Mouse (Mus musculus) intestine, embryonic 15.5 days (tissue): ENCODE data around the gene Ankrd33b. TPM values are rescaled to one million over a fixed set of nuclear protein-coding genes. Genes with fewer than 3 reads are reported as not detected.

ENCODE experiments used
- ATAC-seq: fragments of 200-750 bp; cut with Nextera tagmentation; 2 replicates; pipeline ENCODE4 v1.8.0; 2017; ENCODE audit warnings: moderate TSS enrichment, moderate library complexity
- H3K27ac ChIP-seq: fragments of 300-500 bp; sonication (generic); 2 replicates; pipeline ENCODE4 v1.5.1; 2015; ENCODE audit warnings: mild to moderate bottlenecking, inconsistent platforms
- H3K27me3 ChIP-seq: fragments of 300-500 bp; sonication (generic); replicated peaks from 2 replicates; pipeline ENCODE4 v1.6.1; 2015; ENCODE audit warnings: inconsistent platforms
- H3K36me3 ChIP-seq: fragments of 300-500 bp; sonication (generic); 2 replicates; pipeline ENCODE4 v1.6.1; 2015; ENCODE audit warnings: inconsistent platforms
- H3K4me1 ChIP-seq: fragments of 300-500 bp; sonication (generic); replicated peaks from 2 replicates; pipeline ENCODE4 v1.6.1; 2015; ENCODE audit warnings: inconsistent platforms
- H3K4me2 ChIP-seq: fragments of 300-500 bp; sonication (generic); replicated peaks from 2 replicates; pipeline ENCODE4 v1.6.1; 2015; ENCODE audit warnings: mild to moderate bottlenecking, inconsistent platforms
- H3K4me3 ChIP-seq: fragments of 300-500 bp; sonication (generic); replicated peaks from 2 replicates; pipeline ENCODE4 v1.5.1; 2015; ENCODE audit warnings: inconsistent platforms
- H3K9ac ChIP-seq: fragments of 300-500 bp; sonication (generic); 2 replicates; pipeline ENCODE4 v1.6.1; 2015; ENCODE audit warnings: inconsistent platforms
- H3K9me3 ChIP-seq: fragments of 300-500 bp; sonication (generic); 2 replicates; pipeline ENCODE4 v1.6.1; 2016; ENCODE audit warnings: inconsistent platforms
- WGBS: fragments of 180-500 bp; shearing (Covaris S2); methylation state at CpG from one replicate; pipeline ENCODE4 v1.1.7; 2015; 5-methylcytosine and 5-hydroxymethylcytosine counted together
- polyA plus RNA-seq: library from polyadenylated mRNA; unstranded; fragments of >200 nt; fragmentation: Nextera tagmentation; extraction: Ambion mirVana; gene quantifications from 2 replicates; pipeline ENCODE4 v1.2.1, GENCODE M21; 2015

Ankrd33b gene
- polyA plus RNA-seq, 1 experiment from 2014 or later: 0.34 TPM

DNA sequence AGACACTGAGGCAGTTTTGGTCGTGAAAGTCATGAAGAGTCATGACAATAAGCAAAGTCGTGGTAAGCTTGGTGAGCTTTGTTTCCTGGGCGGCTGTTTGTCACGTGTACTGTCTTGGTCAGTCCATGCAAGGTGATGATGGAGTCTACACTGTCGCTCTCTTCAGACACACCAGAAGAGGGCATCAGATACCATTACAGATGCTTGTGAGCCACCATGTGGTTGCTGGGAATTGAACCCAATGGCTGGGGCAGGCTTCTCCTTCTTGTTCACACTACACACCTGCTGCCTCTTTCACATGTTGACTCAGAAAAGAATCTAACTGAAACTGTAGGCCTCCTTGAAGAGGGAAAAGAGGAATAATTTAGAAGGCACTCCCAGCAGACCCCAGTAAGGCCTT, 19.3 kb downstream of the Ankrd33b start:
- H3K27ac ChIP-seq: no peak overlapping the region
- no peak overlapping the region for H3K4me2 ChIP-seq
- H3K36me3 ChIP-seq: no peaks in the 10 kb centered on the region
- no peaks in the 10 kb centered on the region for H3K27me3 ChIP-seq
- ATAC-seq: no peak
- H3K4me1 ChIP-seq: no peaks in the 10 kb centered on the region
- no peak overlapping the region for H3K9ac ChIP-seq
- no peaks in the 10 kb centered on the region for H3K9me3 ChIP-seq
- H3K4me3 ChIP-seq: no peak overlapping the region
- 90% methylated on average over 5 of the region's 5 CpGs for WGBS

DNA sequence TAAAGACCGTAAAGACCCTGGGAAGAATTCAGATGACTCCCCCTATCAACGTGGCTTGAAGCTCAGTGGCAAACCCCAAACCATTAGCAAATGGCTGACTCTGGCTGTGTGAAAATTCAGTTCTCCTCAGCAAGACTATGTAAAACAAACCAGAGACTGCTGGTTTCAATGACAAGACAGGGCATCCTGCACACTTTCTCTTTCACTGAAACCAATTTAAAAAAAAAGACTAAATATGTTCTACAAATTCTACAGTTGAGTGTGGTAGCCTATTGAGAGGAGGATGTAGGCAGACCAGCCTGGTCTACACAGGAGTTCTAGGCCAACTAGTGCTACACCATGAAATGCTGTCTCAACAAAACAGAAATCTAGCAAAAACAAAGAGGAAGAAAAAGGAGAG, 21.0 kb downstream of the Ankrd33b start:
- 69% methylated on average over 2 of the region's 2 CpGs for WGBS
- Histone ChIP-seq H3K4me3 (no peak overlapping the region), H3K9ac (no peak overlapping the region), H3K27ac (no peak overlapping the region), H3K9me3 (no peaks in the 10 kb centered on the region), H3K36me3 (no peaks in the 10 kb centered on the region), H3K4me2 (no peak overlapping the region), H3K27me3 (no peaks in the 10 kb centered on the region), H3K4me1 (no peaks in the 10 kb centered on the region)
- no peak for ATAC-seq

DNA sequence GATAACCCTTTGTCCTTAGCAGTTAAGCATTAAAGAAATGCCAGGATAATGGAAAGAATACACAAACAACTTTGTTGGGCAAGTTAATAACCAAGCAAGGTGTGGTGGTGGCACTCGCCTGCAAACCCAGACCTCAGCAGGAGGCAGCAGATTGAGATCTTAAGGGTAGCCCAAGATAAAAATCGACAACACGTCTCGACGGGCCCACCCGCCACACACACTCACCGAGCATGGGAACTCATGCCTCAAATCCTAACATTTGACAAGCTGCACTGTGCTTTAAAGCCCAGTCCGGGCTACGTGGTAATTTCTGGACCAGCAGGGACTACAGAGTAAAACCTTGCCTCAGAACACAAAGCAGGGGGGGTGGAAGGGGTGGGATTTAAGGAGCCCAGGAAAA, 22.2 kb downstream of the Ankrd33b start:
- no peak for ATAC-seq

DNA sequence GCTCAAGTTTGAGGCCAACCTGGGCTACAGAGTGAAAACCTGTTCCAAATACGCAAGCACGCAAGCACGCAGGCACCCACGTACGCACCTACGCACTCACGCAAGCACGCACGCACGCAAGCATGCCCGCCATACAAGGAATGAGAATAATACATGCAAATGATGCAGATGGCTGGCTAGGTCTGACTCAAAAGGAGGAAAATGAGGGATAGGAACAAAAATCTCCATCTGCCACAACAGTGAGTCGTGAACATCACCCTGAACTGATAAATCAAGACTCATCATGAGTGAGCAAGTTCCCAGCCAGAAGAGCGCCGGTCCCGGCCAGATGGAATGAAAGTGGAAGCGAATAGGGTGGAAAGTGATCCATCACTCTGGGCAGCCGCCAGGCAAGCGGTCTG, 22.7 kb downstream of the Ankrd33b start:
- no peaks in the 10 kb centered on the region for H3K27me3 ChIP-seq
- H3K27ac ChIP-seq: no peak overlapping the region
- ATAC-seq: no peak
- H3K4me1 ChIP-seq: no peaks in the 10 kb centered on the region
- no peaks in the 10 kb centered on the region for H3K9me3 ChIP-seq
- H3K36me3 ChIP-seq: no peaks in the 10 kb centered on the region
- H3K4me2 ChIP-seq: no peak overlapping the region
- 82% methylated on average over 18 of the region's 18 CpGs for WGBS
- no peak overlapping the region for H3K4me3 ChIP-seq
- no peak overlapping the region for H3K9ac ChIP-seq

More for the DNA sequence above, 22.2 kb downstream of the Ankrd33b start:
- H3K9me3 ChIP-seq: no peaks in the 10 kb centered on the region
- no peaks in the 10 kb centered on the region for H3K36me3 ChIP-seq
- H3K9ac ChIP-seq: no peak overlapping the region
- no peak overlapping the region for H3K4me2 ChIP-seq
- H3K4me3 ChIP-seq: no peak overlapping the region
- no peaks in the 10 kb centered on the region for H3K27me3 ChIP-seq
- no peak overlapping the region for H3K27ac ChIP-seq
- H3K4me1 ChIP-seq: no peaks in the 10 kb centered on the region
- 64% methylated on average over 9 of the region's 9 CpGs for WGBS

DNA sequence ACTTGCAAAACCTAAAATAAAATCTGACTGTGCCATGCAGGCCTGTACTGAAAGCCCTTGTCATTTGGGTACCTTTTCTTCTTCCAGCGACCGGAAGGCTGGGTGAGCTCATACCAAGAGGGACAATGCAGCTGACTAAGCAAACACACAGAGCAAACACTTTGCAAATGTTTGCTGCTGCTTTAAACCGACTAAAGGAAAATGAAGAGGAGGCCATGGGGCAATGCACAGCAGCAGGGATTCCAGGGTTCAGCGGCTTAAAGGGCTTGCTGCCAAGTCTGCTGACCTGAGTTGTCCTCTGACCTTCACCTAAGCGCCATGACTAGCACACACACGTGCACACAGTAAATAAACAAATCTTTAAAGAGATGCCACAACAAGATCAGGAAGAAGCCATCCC, 23.9 kb downstream of the Ankrd33b start:
- Histone ChIP-seq H3K4me3 (no peak overlapping the region), H3K9ac (no peak overlapping the region), H3K9me3 (no peaks in the 10 kb centered on the region), H3K27me3 (no peaks in the 10 kb centered on the region), H3K4me1 (no peaks in the 10 kb centered on the region), H3K4me2 (no peak overlapping the region), H3K36me3 (no peaks in the 10 kb centered on the region), H3K27ac (no peak overlapping the region)
- WGBS: 21% methylated on average over 6 of the region's 6 CpGs
- ATAC-seq: no peak

DNA sequence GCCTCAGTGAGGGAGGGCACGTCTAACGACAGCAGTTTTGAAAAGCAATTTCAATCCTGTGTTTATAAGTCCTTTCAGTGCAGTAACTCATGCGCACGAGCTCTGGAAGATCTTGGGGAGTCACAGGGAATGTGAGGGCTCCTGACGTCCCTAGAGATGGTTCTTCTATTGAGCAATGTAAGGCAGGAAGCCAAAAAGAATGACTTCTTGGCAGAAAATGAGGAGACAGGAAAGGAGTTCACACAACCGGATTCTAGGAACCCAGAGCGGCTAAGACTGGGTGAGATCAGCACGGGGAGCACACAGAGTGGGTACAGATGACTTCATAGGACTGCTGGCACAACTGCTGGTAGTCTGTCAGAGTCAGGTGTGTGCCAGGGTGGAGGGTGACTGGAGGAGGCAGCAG, 25.0 kb downstream of the Ankrd33b start:
- no peak overlapping the region for H3K4me3 ChIP-seq
- H3K9ac ChIP-seq: no peak overlapping the region
- H3K27ac ChIP-seq: no peak overlapping the region
- H3K27me3 ChIP-seq: no peaks in the 10 kb centered on the region
- no peak overlapping the region for H3K4me2 ChIP-seq
- ATAC-seq: no peak
- no peaks in the 10 kb centered on the region for H3K36me3 ChIP-seq
- 48% methylated on average over 8 of the region's 8 CpGs for WGBS
- no peaks in the 10 kb centered on the region for H3K9me3 ChIP-seq
- H3K4me1 ChIP-seq: no peaks in the 10 kb centered on the region

DNA sequence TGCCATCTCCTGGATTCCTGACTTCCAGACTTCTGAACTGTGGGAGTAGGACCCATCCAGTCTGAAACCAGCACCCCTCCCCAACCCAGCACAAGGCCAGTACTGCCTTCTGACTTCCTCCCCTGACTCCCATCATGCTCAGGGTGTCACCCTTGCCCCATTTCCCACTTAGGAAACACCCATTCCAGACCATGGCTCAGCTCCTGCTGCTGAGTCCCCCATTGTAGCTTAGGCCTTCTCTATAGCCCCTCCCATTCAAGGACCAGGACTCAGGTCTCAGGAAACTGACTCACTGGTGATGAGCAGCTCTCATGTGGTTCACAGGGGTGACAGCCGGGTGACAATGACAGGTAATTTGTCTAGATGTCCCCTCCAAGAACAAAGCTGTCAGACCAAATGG, 25.5 kb downstream of the Ankrd33b start:
- Histone ChIP-seq H3K9me3 (no peaks in the 10 kb centered on the region), H3K9ac (no peak overlapping the region), H3K4me2 (no peak overlapping the region), H3K27me3 (no peaks in the 10 kb centered on the region), H3K4me3 (no peak overlapping the region), H3K4me1 (no peaks in the 10 kb centered on the region), H3K27ac (no peak overlapping the region), H3K36me3 (no peaks in the 10 kb centered on the region)
- ATAC-seq: no peak
- 72% methylated on average over 1 of the region's 1 CpGs for WGBS

DNA sequence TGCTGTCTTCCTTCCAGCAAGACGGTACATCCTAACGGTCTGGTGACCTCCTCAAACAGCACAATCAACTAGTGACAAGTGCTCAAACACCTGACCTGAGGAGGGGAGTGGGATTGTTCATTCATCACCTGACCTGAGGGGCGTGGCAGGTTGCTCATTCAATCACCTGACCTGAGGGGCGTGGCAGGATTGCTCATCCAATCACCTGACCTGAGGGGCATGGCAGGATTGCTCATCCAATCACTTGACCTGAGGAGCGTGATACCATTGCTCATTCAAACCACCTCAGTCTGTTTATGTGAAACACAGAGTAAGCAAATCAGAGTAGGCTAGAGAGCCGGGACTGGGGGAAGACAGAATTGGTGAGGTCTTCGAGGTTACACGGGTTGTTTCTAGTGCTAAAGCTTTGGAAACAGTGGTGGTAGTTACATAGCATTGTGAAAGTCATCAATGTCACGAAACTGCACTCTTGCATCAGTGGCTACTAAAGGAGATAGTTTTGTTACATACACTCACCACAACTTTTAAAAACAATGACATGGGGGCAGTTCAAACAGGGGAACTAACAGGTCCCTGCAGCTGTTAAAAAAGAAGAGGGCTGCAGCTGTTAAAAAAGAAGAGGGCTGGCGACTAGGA, 28.8 kb downstream of the Ankrd33b start:
- 0 out of 2 replicates have a peak, but pooled peaks have one; percentile 23 for ATAC-seq
- no peak overlapping the region for H3K4me2 ChIP-seq
- H3K36me3 ChIP-seq: no peaks in the 10 kb centered on the region
- no peaks in the 10 kb centered on the region for H3K9me3 ChIP-seq
- H3K4me1 ChIP-seq: no peaks in the 10 kb centered on the region
- 74% methylated on average over 10 of the region's 10 CpGs for WGBS
- H3K27me3 ChIP-seq: no peaks in the 10 kb centered on the region
- H3K9ac ChIP-seq: no peak overlapping the region
- no peak overlapping the region for H3K27ac ChIP-seq
- no peak overlapping the region for H3K4me3 ChIP-seq

DNA sequence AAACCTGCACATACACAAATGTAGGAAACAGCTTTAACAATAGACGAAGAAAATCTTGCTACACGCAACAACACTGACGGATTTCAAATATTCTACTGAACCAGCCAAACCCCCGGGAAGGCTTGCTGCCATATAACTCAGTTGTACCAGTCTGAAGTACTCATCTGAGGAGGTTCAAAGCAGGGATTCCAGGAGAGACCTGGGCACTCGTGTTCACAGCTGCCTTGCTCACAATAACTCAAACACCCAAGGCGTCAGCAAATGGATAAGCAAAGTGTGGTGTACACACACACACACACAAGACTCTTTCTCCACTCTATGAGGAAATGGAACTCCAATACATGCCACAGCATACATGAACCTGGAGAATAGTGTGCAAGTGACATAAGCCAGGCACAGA, 29.5 kb downstream of the Ankrd33b start:
- H3K27me3 ChIP-seq: no peaks in the 10 kb centered on the region
- 86% methylated on average over 6 of the region's 6 CpGs for WGBS
- H3K4me2 ChIP-seq: no peak overlapping the region
- no peaks in the 10 kb centered on the region for H3K9me3 ChIP-seq
- H3K9ac ChIP-seq: no peak overlapping the region
- no peaks in the 10 kb centered on the region for H3K4me1 ChIP-seq
- H3K36me3 ChIP-seq: no peaks in the 10 kb centered on the region
- no peak overlapping the region for H3K4me3 ChIP-seq
- ATAC-seq: no peak
- no peak overlapping the region for H3K27ac ChIP-seq

DNA sequence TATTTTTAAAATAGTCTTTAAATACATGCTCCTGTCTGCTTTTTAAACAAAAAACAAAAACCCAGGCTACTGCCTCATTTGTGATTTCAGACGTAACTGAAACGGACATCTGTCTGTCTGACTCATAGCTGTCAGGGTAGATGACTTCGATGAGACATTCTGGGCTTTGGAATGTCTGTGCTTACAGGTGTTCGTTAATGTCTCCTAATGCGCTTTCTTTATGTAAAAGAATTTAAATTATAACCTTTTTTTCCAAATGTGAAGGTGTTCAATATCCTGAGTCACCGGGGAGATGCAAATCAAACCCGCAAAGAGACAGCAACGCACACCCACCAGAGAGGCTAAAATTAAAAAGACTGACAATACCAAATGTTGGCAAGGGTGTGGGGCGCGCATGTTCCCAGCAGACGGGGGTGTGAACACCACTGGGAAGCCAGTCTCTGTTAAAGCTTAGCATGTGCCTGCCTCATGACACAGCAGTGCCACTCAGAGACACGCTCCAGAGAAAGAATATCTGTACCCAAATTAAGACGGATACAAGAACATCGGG, 30.3 kb downstream of the Ankrd33b start:
- H3K9ac ChIP-seq: no peak overlapping the region
- no peaks in the 10 kb centered on the region for H3K4me1 ChIP-seq
- H3K27ac ChIP-seq: no peak overlapping the region
- WGBS: 85% methylated on average over 14 of the region's 14 CpGs
- no peak for ATAC-seq
- no peak overlapping the region for H3K4me2 ChIP-seq
- no peaks in the 10 kb centered on the region for H3K36me3 ChIP-seq
- H3K27me3 ChIP-seq: no peaks in the 10 kb centered on the region
- no peaks in the 10 kb centered on the region for H3K9me3 ChIP-seq
- H3K4me3 ChIP-seq: no peak overlapping the region

DNA sequence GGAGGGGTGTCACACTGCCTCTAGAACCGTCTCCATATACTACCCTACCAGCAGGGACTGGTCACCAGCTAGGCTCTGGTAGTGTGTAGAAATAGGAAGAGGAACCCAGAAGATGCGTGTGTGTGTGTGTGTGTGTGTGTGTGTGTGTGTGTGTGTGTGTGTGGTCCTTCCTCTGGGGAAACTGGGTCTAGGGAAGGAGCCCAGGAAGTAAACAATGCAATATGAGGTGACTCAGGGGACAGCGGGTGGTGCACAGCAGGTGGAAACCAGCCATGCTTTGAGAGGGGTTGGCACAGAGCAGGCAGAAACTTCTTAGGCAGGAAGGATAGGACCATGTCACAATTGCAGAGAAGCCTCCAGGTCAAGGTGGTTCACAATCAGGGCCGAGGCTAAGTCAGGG, 30.8 kb downstream of the Ankrd33b start:
- Histone ChIP-seq H3K4me2 (no peak overlapping the region), H3K36me3 (no peaks in the 10 kb centered on the region), H3K27me3 (no peaks in the 10 kb centered on the region), H3K4me1 (no peaks in the 10 kb centered on the region), H3K27ac (no peak overlapping the region), H3K4me3 (no peak overlapping the region), H3K9ac (no peak overlapping the region), H3K9me3 (no peaks in the 10 kb centered on the region)
- ATAC-seq: no peak
- 56% methylated on average over 4 of the region's 4 CpGs for WGBS

DNA sequence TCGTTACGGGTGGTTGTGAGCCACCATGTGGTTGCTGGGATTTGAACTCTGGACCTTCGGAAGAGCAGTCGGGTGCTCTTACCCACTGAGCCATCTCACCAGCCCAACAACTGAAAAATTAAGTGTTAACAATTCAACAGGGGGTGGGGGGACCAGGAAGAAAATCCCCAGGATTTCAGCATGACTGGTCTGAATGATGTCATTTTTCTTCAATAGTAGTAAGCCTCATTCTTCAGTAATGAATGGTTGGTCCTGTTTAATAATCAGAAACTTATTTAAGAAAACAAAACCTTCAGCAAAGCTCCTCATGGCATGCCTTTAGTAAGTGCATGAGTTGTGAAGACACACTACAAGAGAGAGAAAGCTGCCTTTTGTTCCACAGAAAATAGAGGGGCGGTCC, 32.7 kb downstream of the Ankrd33b start:
- Histone ChIP-seq H3K9ac (no peak overlapping the region), H3K4me1 (no peaks in the 10 kb centered on the region), H3K9me3 (no peaks in the 10 kb centered on the region), H3K36me3 (no peaks in the 10 kb centered on the region), H3K27ac (no peak overlapping the region), H3K4me2 (no peak overlapping the region), H3K27me3 (no peaks in the 10 kb centered on the region), H3K4me3 (no peak overlapping the region)
- no peak for ATAC-seq
- 95% methylated on average over 5 of the region's 5 CpGs for WGBS

DNA sequence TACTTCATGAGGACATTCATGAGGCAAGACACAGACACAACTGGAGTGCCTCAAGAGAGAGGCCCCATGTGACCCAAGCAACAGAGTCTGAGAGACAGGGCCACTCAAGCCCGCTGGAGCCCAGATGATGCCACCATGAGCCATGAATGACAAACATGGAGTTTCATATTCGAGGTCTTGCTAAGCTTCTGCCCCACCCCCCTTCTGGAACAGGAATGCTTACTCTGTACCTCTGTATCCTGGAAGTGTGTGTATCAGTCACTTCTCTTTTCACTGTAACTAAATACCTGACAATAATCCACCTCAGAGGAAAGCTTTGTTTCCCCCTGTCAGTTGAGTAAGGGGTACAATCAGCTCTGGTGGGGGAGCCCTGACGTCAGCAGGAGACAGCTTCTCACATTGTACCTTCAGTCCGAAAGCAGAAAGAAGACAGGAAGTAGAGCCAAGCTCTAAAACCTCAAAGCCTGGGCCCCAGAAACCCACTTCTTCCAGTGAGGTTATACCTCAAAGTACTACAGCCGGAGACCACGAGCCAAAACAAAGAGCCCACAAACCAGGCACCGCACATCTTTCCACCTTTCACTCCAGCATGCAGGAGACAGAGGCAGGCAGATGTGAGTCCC, 34.9 kb downstream of the Ankrd33b start:
- no peak for ATAC-seq
- H3K9ac ChIP-seq: no peak overlapping the region
- no peak overlapping the region for H3K4me3 ChIP-seq
- no peaks in the 10 kb centered on the region for H3K4me1 ChIP-seq
- H3K27ac ChIP-seq: no peak overlapping the region
- no peaks in the 10 kb centered on the region for H3K9me3 ChIP-seq
- no peaks in the 10 kb centered on the region for H3K27me3 ChIP-seq
- no peak overlapping the region for H3K4me2 ChIP-seq
- WGBS: 82% methylated on average over 7 of the region's 7 CpGs
- H3K36me3 ChIP-seq: no peaks in the 10 kb centered on the region
